Mouse (Mus musculus) liver, embryonic 16.5 days (tissue): ENCODE results near the gene Pmepa1. TPM values are rescaled to one million over a fixed set of nuclear protein-coding genes. Genes with fewer than 3 reads are reported as not detected.

Experiments
- ATAC-seq: fragments of 200-750 bp; cut with Nextera tagmentation; 2 replicates; pipeline ENCODE4 v1.8.0; 2017; ENCODE audit warnings: low read depth, mild to moderate bottlenecking, moderate number of reproducible peaks, moderate library complexity
- H3K27ac ChIP-seq: fragments of 300-500 bp; sonication (generic); 2 replicates; pipeline ENCODE4 v1.5.1; 2014; ENCODE audit warnings: mild to moderate bottlenecking, low read length
- H3K27me3 ChIP-seq: fragments of 300-500 bp; sonication (generic); 2 replicates; pipeline ENCODE4 v1.6.1; 2014; ENCODE audit warnings: low read depth, low read length, mixed read lengths; ENCODE audit not compliant: control insufficient read depth, insufficient read depth
- H3K36me3 ChIP-seq: fragments of 300-500 bp; sonication (generic); 2 replicates; pipeline ENCODE4 v1.6.1; 2014; ENCODE audit warnings: mild to moderate bottlenecking; ENCODE audit not compliant: control insufficient read depth, insufficient read depth
- H3K4me1 ChIP-seq: fragments of 300-500 bp; sonication (generic); 2 replicates; pipeline ENCODE4 v1.6.1; 2014; ENCODE audit warnings: low read depth, low read length, mixed read lengths; ENCODE audit not compliant: control insufficient read depth
- H3K4me2 ChIP-seq: fragments of 300-500 bp; sonication (generic); 2 replicates; pipeline ENCODE4 v1.6.1; 2014; ENCODE audit warnings: low read depth, low read length, mixed read lengths
- H3K4me3 ChIP-seq: fragments of 300-500 bp; sonication (generic); 2 replicates; pipeline ENCODE4 v1.5.1; 2014; ENCODE audit warnings: low read depth, mild to moderate bottlenecking, low read length
- H3K9ac ChIP-seq: fragments of 300-500 bp; sonication (generic); 2 replicates; pipeline ENCODE4 v1.6.1; 2014; ENCODE audit warnings: low read depth, low read length
- H3K9me3 ChIP-seq: fragments of 300-500 bp; sonication (generic); replicated peaks from 2 replicates; pipeline ENCODE4 v1.6.1; 2016; ENCODE audit warnings: low read length; ENCODE audit not compliant: control insufficient read depth
- WGBS: fragments of 180-500 bp; shearing (Covaris S2); extraction: QIAGEN DNeasy Blood & Tissue Kit; methylation state at CpG from one replicate; pipeline ENCODE4 v1.1.7; 2014; ENCODE audit not compliant: insufficient replicate concordance; 5-methylcytosine and 5-hydroxymethylcytosine counted together
- polyA plus RNA-seq: library from polyadenylated mRNA; unstranded; fragments of >200 nt; fragmentation: Nextera tagmentation; extraction: Ambion mirVana; gene quantifications from 2 replicates; pipeline ENCODE4 v1.2.1, GENCODE M21; 2015

Pmepa1 gene
- polyA plus RNA-seq, 1 experiment from 2014 or later, result 0.14 TPM

GRCm38 (mm10) chr2:173249386-173249785 is 26.9 kb downstream of the Pmepa1 start:
- H3K4me2 ChIP-seq, result no peak overlapping the region
- no peak overlapping the region for H3K4me3 ChIP-seq
- H3K27me3 ChIP-seq, result no peaks in the 10 kb centered on the region
- no peak for ATAC-seq
- 50% methylated on average over 3 of the region's 3 CpGs for WGBS
- no peak overlapping the region for H3K27ac ChIP-seq
- no peaks in the 10 kb centered on the region for H3K4me1 ChIP-seq
- H3K9ac ChIP-seq, result no peak overlapping the region
- H3K36me3 ChIP-seq, result no peaks in the 10 kb centered on the region
- no peaks in the 10 kb centered on the region for H3K9me3 ChIP-seq

- no peaks in the 10 kb centered on the region for H3K9me3 ChIP-seq
- no peak overlapping the region for H3K9ac ChIP-seq
- WGBS, result 60% methylated on average over 7 of the region's 7 CpGs
- H3K4me3 ChIP-seq, result no peak overlapping the region
- H3K4me2 ChIP-seq, result no peak overlapping the region
- H3K4me1 ChIP-seq, result no peaks in the 10 kb centered on the region
- no peaks in the 10 kb centered on the region for H3K27me3 ChIP-seq
- no peak for ATAC-seq
- H3K36me3 ChIP-seq, result no peaks in the 10 kb centered on the region
- H3K27ac ChIP-seq, result no peak overlapping the region
Observed at GRCm38 (mm10) chr2:173248822-173249221, 27.5 kb downstream of the Pmepa1 start.

DNA sequence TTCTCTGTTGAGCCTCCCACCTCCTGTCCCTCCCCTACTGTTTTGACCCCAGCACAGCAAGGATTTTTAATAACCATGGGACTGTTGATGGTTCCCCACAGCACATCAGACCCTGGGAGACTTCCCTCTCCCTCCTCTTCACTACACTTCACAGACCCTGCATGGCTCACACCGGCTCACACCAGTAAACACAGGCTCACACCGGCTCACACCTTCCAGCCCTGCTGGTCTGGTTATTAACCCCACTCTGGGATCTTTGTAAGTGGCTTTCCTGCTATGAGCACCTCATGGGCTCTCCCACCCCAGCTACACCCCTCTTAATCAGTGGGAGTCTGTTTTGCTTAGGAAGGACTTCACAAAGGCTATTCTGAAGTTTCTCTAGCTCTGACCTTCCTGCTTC is 28.4 kb downstream of the Pmepa1 start:
- no peaks in the 10 kb centered on the region for H3K27me3 ChIP-seq
- no peak for ATAC-seq
- 21% methylated on average over 2 of the region's 2 CpGs for WGBS
- H3K9me3 ChIP-seq, result no peaks in the 10 kb centered on the region
- H3K4me2 ChIP-seq, result no peak overlapping the region
- H3K27ac ChIP-seq, result no peak overlapping the region
- no peak overlapping the region for H3K9ac ChIP-seq
- no peaks in the 10 kb centered on the region for H3K4me1 ChIP-seq
- no peaks in the 10 kb centered on the region for H3K36me3 ChIP-seq
- no peak overlapping the region for H3K4me3 ChIP-seq

GRCm38 (mm10) chr2:173247197-173247596 is 29.1 kb downstream of the Pmepa1 start:
- WGBS, result 30% methylated on average over 2 of the region's 2 CpGs
- no peak for ATAC-seq
- Histone ChIP-seq H3K4me2 (no peak overlapping the region), H3K27ac (no peak overlapping the region), H3K9ac (no peak overlapping the region), H3K9me3 (no peaks in the 10 kb centered on the region), H3K27me3 (no peaks in the 10 kb centered on the region), H3K4me3 (no peak overlapping the region), H3K4me1 (no peaks in the 10 kb centered on the region), H3K36me3 (no peaks in the 10 kb centered on the region)

GRCm38 (mm10) chr2:173246688-173247087 is 29.6 kb downstream of the Pmepa1 start:
- Histone ChIP-seq H3K27ac (no peak overlapping the region), H3K9me3 (no peaks in the 10 kb centered on the region), H3K4me2 (no peak overlapping the region), H3K4me3 (no peak overlapping the region), H3K4me1 (no peaks in the 10 kb centered on the region), H3K36me3 (no peaks in the 10 kb centered on the region), H3K27me3 (no peaks in the 10 kb centered on the region), H3K9ac (no peak overlapping the region)
- ATAC-seq, result no peak
- WGBS, result 56% methylated on average over 8 of the region's 8 CpGs

GRCm38 (mm10) chr2:173245258-173245657 is 31.1 kb downstream of the Pmepa1 start:
- no peak overlapping the region for H3K9ac ChIP-seq
- no peak overlapping the region for H3K4me2 ChIP-seq
- WGBS, result 76% methylated on average over 20 of the region's 20 CpGs
- no peak for ATAC-seq
- no peaks in the 10 kb centered on the region for H3K9me3 ChIP-seq
- no peak overlapping the region for H3K4me3 ChIP-seq
- no peaks in the 10 kb centered on the region for H3K36me3 ChIP-seq
- no peaks in the 10 kb centered on the region for H3K27me3 ChIP-seq
- no peaks in the 10 kb centered on the region for H3K4me1 ChIP-seq
- H3K27ac ChIP-seq, result no peak overlapping the region

DNA sequence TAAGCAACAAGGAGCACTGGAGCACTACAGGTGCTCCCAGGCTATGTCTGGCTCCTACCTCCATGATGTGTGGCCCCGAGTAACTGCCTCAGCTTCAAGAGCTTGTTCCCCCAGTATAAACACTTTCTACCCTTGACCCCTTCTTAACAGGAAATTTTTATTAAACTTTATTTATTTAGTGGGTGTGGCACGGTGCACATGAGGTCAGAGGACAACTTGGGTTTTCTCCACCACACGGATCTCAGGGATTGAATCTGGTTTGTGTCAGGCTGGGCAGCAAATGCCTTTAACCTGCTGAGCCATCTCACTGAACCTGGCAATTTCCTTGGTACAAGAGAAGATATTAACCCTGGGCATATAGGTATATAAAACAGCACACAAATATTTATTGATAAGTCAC is 32.2 kb downstream of the Pmepa1 start:
- Histone ChIP-seq H3K9me3 (no peaks in the 10 kb centered on the region), H3K27me3 (no peaks in the 10 kb centered on the region), H3K4me2 (no peak overlapping the region), H3K4me3 (no peak overlapping the region), H3K4me1 (no peaks in the 10 kb centered on the region), H3K36me3 (no peaks in the 10 kb centered on the region), H3K27ac (no peak overlapping the region), H3K9ac (no peak overlapping the region)
- ATAC-seq, result no peak
- 52% methylated on average over 3 of the region's 3 CpGs for WGBS

DNA sequence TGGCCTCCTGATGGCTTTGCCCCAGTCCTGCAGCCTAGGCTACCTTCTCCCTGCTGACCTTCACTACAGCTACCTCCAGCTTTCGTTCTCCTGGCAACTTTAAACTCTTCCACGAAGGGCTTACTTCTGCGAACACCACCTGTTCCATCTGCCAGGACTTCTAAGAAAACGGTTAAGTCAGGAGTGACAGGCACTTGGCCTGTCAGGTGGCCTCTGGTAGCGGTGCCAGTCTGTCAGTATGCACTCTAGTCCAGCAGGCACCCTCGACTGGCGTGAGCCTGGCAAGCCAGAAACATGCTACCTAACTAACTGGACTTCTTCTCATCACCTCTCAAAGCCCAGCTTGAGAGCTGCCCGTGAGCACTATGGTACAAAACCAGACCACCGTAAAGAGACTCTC is 32.7 kb downstream of the Pmepa1 start:
- Histone ChIP-seq H3K4me1 (no peaks in the 10 kb centered on the region), H3K9me3 (no peaks in the 10 kb centered on the region)
- 63% methylated on average over 9 of the region's 9 CpGs for WGBS

DNA sequence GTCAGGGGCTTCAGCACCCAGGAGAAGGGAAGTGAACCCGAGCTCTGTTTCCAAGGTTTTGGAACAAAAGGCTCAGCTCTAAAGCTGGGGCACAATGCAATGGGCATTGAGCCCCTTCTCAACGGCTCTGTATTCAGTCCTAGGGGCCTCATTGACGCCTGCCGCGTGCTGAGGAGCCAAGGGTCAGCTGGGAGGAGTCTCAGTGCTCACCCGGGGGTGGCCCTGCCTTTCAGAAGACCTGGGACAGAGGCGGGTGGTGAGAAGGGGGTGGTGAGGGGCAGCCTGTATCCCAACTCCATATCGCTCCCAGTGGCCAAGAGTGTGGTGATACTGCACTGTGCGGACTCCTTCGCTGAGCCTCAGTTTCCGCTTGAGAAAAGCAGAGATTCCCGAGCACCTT is 33.5 kb downstream of the Pmepa1 start:
- H3K4me2 ChIP-seq, result no peak overlapping the region

More for the DNA sequence above, 32.7 kb downstream of the Pmepa1 start:
- Histone ChIP-seq H3K27ac (no peak overlapping the region), H3K4me3 (no peak overlapping the region), H3K27me3 (no peaks in the 10 kb centered on the region), H3K9ac (no peak overlapping the region), H3K36me3 (no peaks in the 10 kb centered on the region), H3K4me2 (no peak overlapping the region)
- no peak for ATAC-seq

GRCm38 (mm10) chr2:173240738-173241137 is 35.6 kb downstream of the Pmepa1 start:
- no peak overlapping the region for H3K9ac ChIP-seq
- H3K36me3 ChIP-seq, result no peaks in the 10 kb centered on the region
- H3K4me3 ChIP-seq, result no peak overlapping the region
- H3K27me3 ChIP-seq, result no peaks in the 10 kb centered on the region
- H3K27ac ChIP-seq, result no peak overlapping the region
- WGBS, result 71% methylated on average over 9 of the region's 9 CpGs
- ATAC-seq, result no peak
- no peak overlapping the region for H3K4me2 ChIP-seq
- no peaks in the 10 kb centered on the region for H3K4me1 ChIP-seq
- H3K9me3 ChIP-seq, result no peaks in the 10 kb centered on the region

More for the DNA sequence above, 33.5 kb downstream of the Pmepa1 start:
- Histone ChIP-seq H3K4me1 (no peaks in the 10 kb centered on the region), H3K4me3 (no peak overlapping the region), H3K36me3 (no peaks in the 10 kb centered on the region), H3K9me3 (no peaks in the 10 kb centered on the region), H3K9ac (no peak overlapping the region), H3K27ac (no peak overlapping the region), H3K27me3 (no peaks in the 10 kb centered on the region)
- 40% methylated on average over 12 of the region's 12 CpGs for WGBS
- ATAC-seq, result no peak
